Comparison of ENCODE assay signal across 8 mouse cellular contexts in genomic region chr8:107684721-107685691, GRCm38 (mm10).
DNase-seq lines count a peak whose midpoint lies in the region; TF ChIP-seq lines count a peak whose summit lies in the region.

No protein-coding gene starts in this region.

- no peak overlapping the region for H3K9ac ChIP-seq in heart, adult 2 months (ENCODE audit: low read depth, low read length)

- no peaks in the 10 kb centered on the region for H3K36me3 ChIP-seq in heart, adult 2 months (ENCODE audit: control insufficient read depth, insufficient read depth, low read length)

- TF ChIP-seq POLR2A in heart, adult 2 months (IDR thresholded peaks at IDR 0.05; ENCODE audit: insufficient read depth, low read depth, low read length), result no peak

- no peak overlapping the region for H3K27ac ChIP-seq in heart, adult 2 months

- 60% methylated on average over 29 of the region's 29 CpGs for WGBS in heart, adult 2 months

- no peaks in the 10 kb centered on the region for H3K4me1 ChIP-seq in heart, adult 2 months (ENCODE audit: control insufficient read depth, insufficient read depth, low read length)

- no peaks in the 10 kb centered on the region for H3K27me3 ChIP-seq in heart, adult 2 months (ENCODE audit: control insufficient read depth, insufficient read depth, low read length)

- no peaks in the 10 kb centered on the region for H3K79me2 ChIP-seq in heart, adult 2 months (replicated peaks; ENCODE audit: control insufficient read depth, insufficient read depth, low read length)

- DNase-seq in heart, adult 2 months, result peak in 1 of 2 experiments; percentile 20
- no peak for DNase-seq in heart, adult 9 months (ENCODE audit: low spot score in 2 of 2)
- DNase-seq in 416B (ENCODE audit: low read depth), result peak; percentile 5
- DNase-seq in c-Kit-positive CD71-positive TER-119-positive erythroid progenitor cells, embryonic 14.5 days (ENCODE audit: low spot score), result peak; percentile 5
- peak; percentile 33 to 34 for DNase-seq in frontal cortex, postnatal 36 days (ENCODE audit: low spot score in 2 of 2)
- peak; percentile 27 to 57 for DNase-seq in layer of hippocampus, postnatal 25 days (ENCODE audit: extremely low spot score in 1 of 2, low spot score in 1 of 2)
- peak; percentile 9 for DNase-seq in ovary, postnatal 14 days (ENCODE audit: low spot score)
- DNase-seq in retina, postnatal 1 day, result no peak

- H3K4me3 ChIP-seq in heart, adult 2 months, result no peak overlapping the region

- intact Hi-C loops in heart, adult 2 months (cut with DNase I), result no loop called here

- TF ChIP-seq CTCF in heart, adult 2 months (IDR thresholded peaks at IDR 0.05), result peak; percentile 63

- no peak for TF ChIP-seq EP300 in heart, adult 2 months (IDR thresholded peaks at IDR 0.05; ENCODE audit: insufficient read depth, low read depth, low read length)

Comparison
In these comparisons a context has a peak if more than half of its experiments do, and no peak if none do; other contexts are left out.
1. DNase-seq: peak in 416B (single experiment), c-Kit-positive CD71-positive TER-119-positive erythroid progenitor cells, embryonic 14.5 days (single experiment), frontal cortex, postnatal 36 days (2 of 2), layer of hippocampus, postnatal 25 days (2 of 2) and ovary, postnatal 14 days (single experiment); none in heart, adult 9 months (0 of 2) and retina, postnatal 1 day (single experiment).